Mouse (Mus musculus) heart, embryonic 15.5 days (tissue): ENCODE measurements around the gene Mcur1. TPM values are rescaled to one million over a fixed set of nuclear protein-coding genes. Genes with fewer than 3 reads are reported as not detected.

ENCODE experiments used
- ATAC-seq: fragments of 200-750 bp; cut with Nextera tagmentation; replicated peaks from 2 replicates; pipeline ENCODE4 v1.8.0; 2017; ENCODE audit warnings: low read depth, moderate TSS enrichment; ENCODE audit not compliant: insufficient number of reproducible peaks, insufficient read depth, low FRiP score
- H3K27ac ChIP-seq: fragments of 300-500 bp; sonication (generic); 2 replicates; pipeline ENCODE4 v1.5.1; 2015; ENCODE audit warnings: mild to moderate bottlenecking, inconsistent platforms
- H3K27me3 ChIP-seq: fragments of 300-500 bp; sonication (generic); 2 replicates; pipeline ENCODE4 v1.6.1; 2015; ENCODE audit warnings: inconsistent platforms
- H3K36me3 ChIP-seq: fragments of 300-500 bp; sonication (generic); 2 replicates; pipeline ENCODE4 v1.6.1; 2015; ENCODE audit warnings: mild to moderate bottlenecking, inconsistent platforms
- H3K4me1 ChIP-seq: fragments of 300-500 bp; sonication (generic); replicated peaks from 2 replicates; pipeline ENCODE4 v1.6.1; 2015; ENCODE audit warnings: inconsistent platforms
- H3K4me2 ChIP-seq: fragments of 300-500 bp; sonication (generic); 2 replicates; pipeline ENCODE4 v1.6.1; 2015; ENCODE audit warnings: inconsistent platforms, mild to moderate bottlenecking, moderate library complexity
- H3K4me3 ChIP-seq: fragments of 300-500 bp; sonication (generic); 2 replicates; pipeline ENCODE4 v1.5.1; 2015; ENCODE audit warnings: mild to moderate bottlenecking, inconsistent platforms
- H3K9ac ChIP-seq: fragments of 300-500 bp; sonication (generic); 2 replicates; pipeline ENCODE4 v1.6.1; 2015; ENCODE audit warnings: mild to moderate bottlenecking, inconsistent platforms
- H3K9me3 ChIP-seq: fragments of 300-500 bp; sonication (generic); replicated peaks from 2 replicates; pipeline ENCODE4 v1.6.1; 2016; ENCODE audit warnings: inconsistent platforms
- WGBS: fragments of 180-500 bp; shearing (Covaris S2); methylation state at CpG from one replicate; pipeline ENCODE4 v1.1.7; 2015; ENCODE audit warnings: mixed read lengths; 5-methylcytosine and 5-hydroxymethylcytosine counted together
- polyA plus RNA-seq: library from polyadenylated mRNA; unstranded; fragments of >200 nt; fragmentation: Nextera tagmentation; extraction: Ambion mirVana; gene quantifications from 2 replicates; pipeline ENCODE4 v1.2.1, GENCODE M21; 2015

The Mcur1 gene
- polyA plus RNA-seq, 1 experiment from 2014 or later, result 17.2 TPM

DNA sequence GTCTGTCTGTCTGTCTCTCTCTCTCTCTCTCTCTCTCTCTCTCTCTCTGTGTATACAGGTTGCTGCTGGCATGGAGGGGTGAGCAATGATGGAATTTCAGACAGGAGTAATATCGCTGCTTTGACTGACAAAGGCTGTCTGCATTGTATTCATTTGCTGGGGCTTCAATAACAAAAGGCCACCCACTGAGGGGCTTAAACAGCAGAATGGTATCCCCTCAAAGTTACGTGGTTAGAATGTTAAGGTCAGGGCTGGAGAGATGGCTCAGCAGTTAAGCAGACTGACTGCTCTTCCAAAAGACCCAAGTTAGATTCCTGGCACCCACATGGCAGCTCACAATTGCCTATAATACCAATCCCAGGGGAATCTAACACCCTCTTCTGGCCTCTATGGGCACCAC lies 25.3 kb upstream of the Mcur1 start:
- Histone ChIP-seq H3K36me3 (no peaks in the 10 kb centered on the region), H3K9ac (no peak overlapping the region), H3K4me2 (no peak overlapping the region), H3K4me3 (no peak overlapping the region), H3K27me3 (no peaks in the 10 kb centered on the region), H3K4me1 (peaks cover 6% of the 10 kb centered on the region; the same call in 1 of the 2 replicates), H3K9me3 (no peaks in the 10 kb centered on the region), H3K27ac (no peak overlapping the region)
- ATAC-seq, result no peak
- WGBS, result 71% methylated on average over 2 of the region's 2 CpGs

GRCm38 (mm10) chr13:43583504-43583903 lies 23.5 kb upstream of the Mcur1 start:
- Histone ChIP-seq H3K4me2 (no peak overlapping the region), H3K9me3 (no peaks in the 10 kb centered on the region), H3K4me3 (no peak overlapping the region), H3K9ac (no peak overlapping the region), H3K27ac (no peak overlapping the region), H3K4me1 (peaks cover 3% of the 10 kb centered on the region; the same call in 1 of the 2 replicates), H3K27me3 (no peaks in the 10 kb centered on the region), H3K36me3 (no peaks in the 10 kb centered on the region)
- 67% methylated on average over 8 of the region's 8 CpGs for WGBS
- no peak for ATAC-seq

DNA sequence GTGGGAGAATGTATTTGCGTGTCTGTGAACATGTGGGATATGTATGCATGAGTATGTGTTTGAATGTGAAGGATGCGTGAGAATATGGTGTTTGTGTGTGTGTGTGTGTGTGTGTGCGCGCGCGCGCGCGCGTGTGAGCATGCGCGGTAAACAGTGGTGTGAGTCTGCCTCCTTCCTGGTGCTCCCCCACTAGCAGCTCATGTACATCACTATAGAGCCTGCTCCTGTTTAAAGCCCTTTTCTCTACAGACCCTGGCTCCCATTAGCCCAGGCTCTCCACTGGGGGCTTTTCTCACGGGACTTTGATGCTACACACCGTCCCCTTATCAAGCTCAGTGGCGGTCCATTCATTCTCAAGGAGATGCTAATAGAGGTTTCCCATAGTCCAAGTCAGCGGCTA lies 23.0 kb upstream of the Mcur1 start:
- Histone ChIP-seq H3K36me3 (no peaks in the 10 kb centered on the region), H3K9ac (no peak overlapping the region), H3K4me1 (no peaks in the 10 kb centered on the region), H3K9me3 (no peaks in the 10 kb centered on the region), H3K27ac (no peak overlapping the region), H3K27me3 (no peaks in the 10 kb centered on the region), H3K4me3 (no peak overlapping the region), H3K4me2 (no peak overlapping the region)
- no peak for ATAC-seq
- WGBS, result 40% methylated on average over 16 of the region's 16 CpGs

DNA sequence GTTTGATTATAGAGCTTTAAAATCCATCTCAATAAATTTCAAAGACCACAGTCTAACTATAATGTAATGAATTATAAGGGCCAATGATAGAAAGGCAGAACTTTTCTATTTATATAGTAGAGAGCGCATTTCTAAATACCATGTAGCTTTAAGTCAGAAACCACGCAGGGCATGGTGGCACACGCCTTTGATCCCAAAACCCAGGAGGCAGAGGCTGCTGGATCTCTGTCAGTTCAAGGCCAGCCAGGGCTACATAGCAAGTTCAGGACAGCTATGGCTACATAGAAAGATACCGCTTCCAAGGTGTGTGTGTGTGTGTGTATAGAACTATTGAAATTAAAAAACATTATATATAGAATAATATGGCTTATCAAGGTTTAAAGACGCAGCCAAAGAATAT lies 20.7 kb upstream of the Mcur1 start:
- Histone ChIP-seq H3K4me1 (no peaks in the 10 kb centered on the region), H3K9ac (no peak overlapping the region), H3K27me3 (no peaks in the 10 kb centered on the region), H3K9me3 (no peaks in the 10 kb centered on the region), H3K4me2 (no peak overlapping the region), H3K27ac (no peak overlapping the region), H3K4me3 (no peak overlapping the region), H3K36me3 (no peaks in the 10 kb centered on the region)
- 92% methylated on average over 5 of the region's 5 CpGs for WGBS
- ATAC-seq, result no peak

- no peak for ATAC-seq
These were observed 19.7 kb upstream of the Mcur1 start for GRCm38 (mm10) chr13:43579740-43580139.

DNA sequence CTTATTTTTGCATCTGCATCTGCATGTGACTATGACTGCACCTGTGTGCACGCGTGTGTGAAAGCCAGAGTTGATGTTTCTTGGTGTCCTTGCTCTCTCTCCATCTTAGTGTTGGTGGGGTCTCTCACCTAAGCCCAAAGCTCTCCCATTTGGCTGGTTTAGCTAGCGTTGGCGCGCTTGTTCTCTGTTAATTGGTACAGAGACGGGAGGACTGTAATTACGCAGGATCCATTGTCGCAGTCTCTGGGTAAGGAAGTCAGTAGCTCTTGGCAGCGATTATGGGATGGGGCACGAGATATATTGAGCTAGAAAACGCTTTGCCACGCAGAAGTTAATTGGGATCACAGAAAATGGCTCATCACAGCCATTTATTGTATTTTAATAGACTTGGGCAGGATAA lies 17.8 kb upstream of the Mcur1 start:
- no peak for ATAC-seq
- Histone ChIP-seq H3K27ac (no peak overlapping the region), H3K36me3 (no peaks in the 10 kb centered on the region), H3K27me3 (no peaks in the 10 kb centered on the region), H3K9ac (no peak overlapping the region), H3K4me2 (no peak overlapping the region), H3K4me3 (no peak overlapping the region), H3K4me1 (no peaks in the 10 kb centered on the region), H3K9me3 (no peaks in the 10 kb centered on the region)
- 87% methylated on average over 12 of the region's 12 CpGs for WGBS

More at GRCm38 (mm10) chr13:43579740-43580139, 19.7 kb upstream of the Mcur1 start:
- WGBS, result 21% methylated on average over 18 of the region's 18 CpGs
- Histone ChIP-seq H3K9ac (no peak overlapping the region), H3K36me3 (no peaks in the 10 kb centered on the region), H3K4me1 (no peaks in the 10 kb centered on the region), H3K4me3 (no peak overlapping the region), H3K27me3 (no peaks in the 10 kb centered on the region), H3K27ac (no peak overlapping the region), H3K9me3 (no peaks in the 10 kb centered on the region), H3K4me2 (no peak overlapping the region)

DNA sequence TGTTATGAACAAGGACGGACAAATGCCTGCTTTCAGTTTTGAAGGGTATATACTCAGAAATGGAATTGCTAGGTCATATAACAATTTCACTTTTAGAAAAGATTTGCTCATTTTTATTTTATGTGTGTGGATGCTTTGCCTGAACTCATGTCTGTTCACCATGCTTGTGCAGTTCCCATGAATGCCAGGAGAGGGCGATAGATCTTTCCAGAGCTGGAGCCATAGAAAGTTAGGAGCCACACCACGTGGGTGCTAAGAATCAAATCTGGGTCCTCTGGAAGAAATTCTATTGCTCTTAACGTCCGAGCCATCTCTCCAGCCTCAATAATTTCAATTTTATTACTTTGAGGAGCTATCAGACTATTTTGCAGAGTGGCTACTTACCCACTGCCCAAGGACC lies 17.3 kb upstream of the Mcur1 start:
- H3K4me3 ChIP-seq, result no peak overlapping the region

DNA sequence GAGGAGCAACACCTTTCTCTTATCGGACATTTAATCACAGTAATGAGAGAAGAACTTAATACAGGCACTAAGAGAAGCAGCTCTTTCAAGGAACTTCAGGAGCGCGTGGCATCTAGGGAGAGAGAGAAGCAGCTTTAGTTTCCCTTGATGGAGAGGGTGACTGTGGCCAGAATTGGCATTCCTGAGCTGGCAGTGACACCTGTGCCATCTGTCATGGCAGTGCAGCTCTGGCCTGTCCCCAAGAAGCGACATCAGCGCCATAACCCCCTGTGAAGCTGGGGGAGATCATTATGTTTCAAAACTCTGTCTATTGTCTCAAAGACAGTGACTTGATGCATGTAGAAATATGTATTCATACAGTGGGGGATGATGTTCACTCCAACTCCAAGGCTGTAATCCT lies 15.4 kb upstream of the Mcur1 start:
- Histone ChIP-seq H3K27me3 (no peaks in the 10 kb centered on the region), H3K4me2 (no peak overlapping the region), H3K4me1 (no peaks in the 10 kb centered on the region), H3K27ac (no peak overlapping the region), H3K4me3 (no peak overlapping the region), H3K9me3 (0 out of 2 replicates have a peak, but pooled peaks cover 3% of the 10 kb centered on the region), H3K9ac (no peak overlapping the region), H3K36me3 (no peaks in the 10 kb centered on the region)
- WGBS, result 88% methylated on average over 5 of the region's 5 CpGs
- no peak for ATAC-seq

More for the DNA sequence above, 17.3 kb upstream of the Mcur1 start:
- H3K27me3 ChIP-seq, result no peaks in the 10 kb centered on the region
- H3K9me3 ChIP-seq, result no peaks in the 10 kb centered on the region
- WGBS, result 65% methylated on average over 5 of the region's 5 CpGs
- no peak overlapping the region for H3K27ac ChIP-seq
- H3K9ac ChIP-seq, result no peak overlapping the region
- ATAC-seq, result no peak
- no peaks in the 10 kb centered on the region for H3K4me1 ChIP-seq
- no peak overlapping the region for H3K4me2 ChIP-seq
- no peaks in the 10 kb centered on the region for H3K36me3 ChIP-seq

DNA sequence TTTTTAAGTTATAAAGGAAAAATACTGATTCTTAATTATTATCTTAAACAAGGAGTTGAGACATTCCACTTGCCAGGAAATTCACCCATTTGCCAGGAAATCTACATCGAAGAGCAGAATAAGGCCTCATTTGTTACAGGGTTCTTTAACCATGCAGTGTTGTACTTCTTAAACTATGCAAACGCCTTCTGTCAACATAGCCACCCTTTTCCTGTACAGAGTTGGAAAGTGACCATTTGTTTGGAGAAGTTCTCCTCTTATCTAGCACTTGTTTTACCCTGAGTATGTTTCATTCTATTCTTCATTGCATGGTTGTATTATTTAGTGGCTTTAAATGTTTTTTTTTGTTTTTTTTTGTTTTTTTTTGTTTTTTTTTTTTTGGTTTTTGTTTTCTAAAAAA lies 14.0 kb upstream of the Mcur1 start:
- H3K4me1 ChIP-seq, result no peaks in the 10 kb centered on the region
- no peaks in the 10 kb centered on the region for H3K36me3 ChIP-seq
- WGBS, result 61% methylated on average over 2 of the region's 2 CpGs
- no peaks in the 10 kb centered on the region for H3K27me3 ChIP-seq
- ATAC-seq, result no peak
- 0 out of 2 replicates have a peak, but pooled peaks cover 3% of the 10 kb centered on the region for H3K9me3 ChIP-seq
- no peak overlapping the region for H3K4me3 ChIP-seq
- no peak overlapping the region for H3K4me2 ChIP-seq
- H3K27ac ChIP-seq, result no peak overlapping the region
- H3K9ac ChIP-seq, result no peak overlapping the region

GRCm38 (mm10) chr13:43567141-43567891 lies 7.3 kb upstream of the Mcur1 start:
- Histone ChIP-seq H3K27ac (no peak overlapping the region), H3K27me3 (no peaks in the 10 kb centered on the region), H3K36me3 (no peaks in the 10 kb centered on the region), H3K9me3 (0 out of 2 replicates have a peak, but pooled peaks cover 3% of the 10 kb centered on the region), H3K4me3 (no peak overlapping the region), H3K4me1 (0 out of 2 replicates have a peak, but pooled peaks cover 2% of the 10 kb centered on the region), H3K9ac (no peak overlapping the region), H3K4me2 (no peak overlapping the region)
- 74% methylated on average over 24 of the region's 25 CpGs for WGBS
- ATAC-seq, result no peak

- WGBS, result 84% methylated on average over 8 of the region's 8 CpGs
- Histone ChIP-seq H3K9ac (no peak overlapping the region), H3K4me2 (no peak overlapping the region), H3K4me1 (peaks cover 4% of the 10 kb centered on the region), H3K27ac (no peak overlapping the region), H3K9me3 (no peaks in the 10 kb centered on the region), H3K4me3 (no peak overlapping the region), H3K36me3 (no peaks in the 10 kb centered on the region), H3K27me3 (no peaks in the 10 kb centered on the region)
- ATAC-seq, result no peak
These were observed 6.2 kb upstream of the Mcur1 start for GRCm38 (mm10) chr13:43566184-43566583.

- 17% methylated on average over 9 of the region's 9 CpGs for WGBS
- Histone ChIP-seq H3K9me3 (no peaks in the 10 kb centered on the region), H3K4me2 (no peak overlapping the region), H3K27ac (no peak overlapping the region), H3K27me3 (no peaks in the 10 kb centered on the region), H3K36me3 (no peaks in the 10 kb centered on the region), H3K9ac (no peak overlapping the region), H3K4me3 (no peak overlapping the region), H3K4me1 (peaks cover 6% of the 10 kb centered on the region)
- ATAC-seq, result no peak
These were observed 5.4 kb upstream of the Mcur1 start for GRCm38 (mm10) chr13:43565346-43565745.
